Mouse (Mus musculus) thymus, postnatal 4 days (tissue): ENCODE measurements around the gene Sox12.

Source experiments
- DNase-seq: peaks from one replicate; pipeline ENCODE4 v3.0.0; 2021

Sox12 gene

GRCm38 (mm10) chr2:152399122-152399542 lies 1.3 kb upstream of the Sox12 start:
- DNase-seq: no peak

DNA sequence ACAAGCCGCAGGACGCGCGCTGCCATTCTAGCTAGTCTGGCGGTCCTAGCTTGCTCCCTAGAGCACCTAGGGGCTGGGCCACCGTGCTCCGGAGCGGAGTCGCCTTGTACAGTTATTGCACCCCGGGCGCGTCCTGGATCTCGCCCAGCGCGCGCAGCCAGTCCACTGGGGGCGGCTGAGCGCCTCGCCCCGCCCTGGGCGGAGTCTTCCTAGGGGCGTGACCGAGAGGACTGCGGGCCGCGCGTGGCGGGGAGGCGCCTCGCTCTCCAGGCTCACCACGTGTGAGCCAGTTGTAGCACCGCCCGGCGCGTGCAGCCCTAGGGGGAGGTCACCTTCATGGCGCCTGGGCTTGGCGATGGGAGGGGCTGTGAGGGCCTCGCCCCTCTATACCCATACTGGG lies 828 bp upstream of the Sox12 start:
- DNase-seq: peak; percentile 85

DNA sequence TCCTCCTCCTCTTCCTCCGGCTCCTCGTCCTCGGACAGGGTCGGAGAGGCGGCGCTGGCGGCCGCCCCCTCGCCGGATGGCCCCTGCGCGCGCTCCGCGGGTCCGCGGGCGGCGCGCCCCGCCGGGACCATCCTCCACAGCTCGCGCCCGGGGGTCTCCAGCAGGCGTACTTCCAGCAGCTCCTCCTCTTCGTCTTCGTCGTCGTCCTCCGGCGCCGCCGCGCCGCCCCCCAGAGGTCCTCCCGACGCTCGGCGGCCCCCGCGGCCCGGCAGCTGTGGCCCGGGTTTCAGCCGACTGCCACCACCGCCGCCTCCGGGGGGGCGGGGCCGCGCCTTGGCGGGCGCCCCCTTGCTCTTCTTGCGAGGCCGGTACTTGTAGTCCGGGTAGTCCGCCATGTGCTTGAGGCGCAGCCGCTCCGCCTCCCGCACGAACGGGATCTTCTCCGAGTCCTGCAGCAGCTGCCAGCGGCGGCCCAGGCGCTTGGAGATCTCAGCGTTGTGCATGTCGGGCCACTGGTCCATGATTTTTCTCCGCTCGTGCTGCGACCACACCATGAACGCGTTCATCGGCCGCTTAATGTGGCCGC lies 766 bp downstream of the Sox12 start:
- DNase-seq: peak; percentile 79

- peak; percentile 81 for DNase-seq
Observed at GRCm38 (mm10) chr2:152396110-152397003, 1.5 kb downstream of the Sox12 start.

DNA sequence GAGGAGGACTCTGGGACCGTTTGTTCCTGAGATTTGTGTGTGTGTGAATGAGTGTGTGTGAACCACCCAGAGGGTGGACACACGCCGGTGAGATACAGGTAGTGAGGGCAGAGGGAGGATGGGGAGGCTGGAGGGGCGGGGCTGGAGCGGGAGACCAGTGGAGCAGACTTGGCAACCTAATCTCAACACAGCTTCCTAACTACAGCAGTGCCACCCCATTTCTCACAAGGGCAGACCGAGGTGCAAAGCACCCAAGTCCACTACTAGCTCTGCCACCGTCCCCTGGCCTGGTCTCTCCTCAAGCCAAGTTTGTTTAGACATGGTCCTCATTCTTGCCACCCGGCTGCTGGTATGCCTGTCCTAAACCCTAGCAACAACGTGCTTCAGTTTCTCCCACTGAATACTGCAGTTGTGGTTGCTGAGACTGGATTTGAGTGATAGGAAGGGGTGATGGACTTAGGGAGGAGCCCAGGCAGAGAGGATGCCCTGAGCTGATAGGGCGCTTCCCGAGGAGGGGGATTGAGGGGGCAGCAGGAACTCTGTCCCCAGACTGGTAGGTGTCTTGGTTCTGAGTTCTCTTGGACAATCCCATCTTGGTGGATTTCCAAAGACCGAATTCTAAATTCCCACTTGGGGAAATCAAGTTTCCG lies 2.5 kb downstream of the Sox12 start:
- no peak for DNase-seq

DNA sequence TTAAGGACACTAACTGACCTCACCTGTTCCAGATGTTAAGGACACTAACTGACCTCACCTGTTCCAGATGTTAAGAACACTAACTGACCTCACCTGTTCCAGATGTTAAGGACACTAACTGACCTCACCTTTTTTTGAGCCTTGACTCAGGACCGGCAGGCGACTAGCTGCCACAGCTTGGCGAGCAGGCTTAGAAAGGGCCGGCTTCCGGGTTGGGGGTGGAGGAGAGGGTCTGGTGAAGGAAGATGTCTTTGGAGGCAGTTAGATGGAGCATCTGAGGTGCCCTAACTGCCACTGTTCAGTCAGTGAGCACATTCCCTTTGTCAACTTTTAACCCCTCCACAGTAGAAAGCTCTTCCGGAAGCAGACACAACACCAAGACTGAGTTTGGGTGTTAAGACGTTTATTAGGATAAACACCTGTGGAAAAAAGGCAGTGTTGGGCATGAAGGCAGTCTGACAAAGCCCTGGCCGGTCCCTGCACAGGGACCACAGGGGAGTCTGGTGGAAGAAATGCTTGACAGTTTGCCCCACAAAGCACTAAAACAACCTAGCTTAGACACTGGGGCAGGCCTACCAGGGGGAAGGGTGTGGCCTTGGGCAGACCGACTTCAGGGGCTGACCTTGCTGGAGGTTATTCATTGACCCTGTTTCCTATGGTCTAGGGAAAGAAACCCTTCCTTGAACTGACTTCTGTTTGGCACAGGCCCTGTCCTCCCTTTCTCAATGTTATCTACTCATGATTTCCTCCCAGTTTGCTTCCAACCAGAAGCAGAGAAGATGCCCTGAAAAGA lies 4.4 kb downstream of the Sox12 start:
- DNase-seq: no peak

GRCm38 (mm10) chr2:152392786-152393185 lies 5.1 kb downstream of the Sox12 start:
- peak; percentile 25 for DNase-seq

DNA sequence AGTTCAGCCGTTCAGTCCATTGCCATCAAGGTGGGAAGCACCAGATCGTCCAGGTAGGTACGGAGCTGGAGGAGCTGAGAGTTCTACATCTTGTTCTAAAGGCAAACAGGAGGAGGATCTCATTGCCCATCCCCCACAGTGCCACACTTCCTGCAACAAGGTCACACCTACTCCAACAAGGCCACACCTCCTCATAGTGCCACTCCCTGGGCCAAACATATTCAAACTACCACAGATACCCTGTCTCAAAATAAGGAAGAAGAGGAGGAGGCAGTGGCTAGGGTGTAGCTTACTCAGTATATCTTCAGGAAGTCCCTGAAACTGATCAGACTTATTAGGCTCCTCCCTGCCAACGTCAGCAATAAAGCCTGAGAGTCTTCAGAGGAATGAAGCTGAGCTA lies 13.7 kb downstream of the Sox12 start:
- no peak for DNase-seq

DNA sequence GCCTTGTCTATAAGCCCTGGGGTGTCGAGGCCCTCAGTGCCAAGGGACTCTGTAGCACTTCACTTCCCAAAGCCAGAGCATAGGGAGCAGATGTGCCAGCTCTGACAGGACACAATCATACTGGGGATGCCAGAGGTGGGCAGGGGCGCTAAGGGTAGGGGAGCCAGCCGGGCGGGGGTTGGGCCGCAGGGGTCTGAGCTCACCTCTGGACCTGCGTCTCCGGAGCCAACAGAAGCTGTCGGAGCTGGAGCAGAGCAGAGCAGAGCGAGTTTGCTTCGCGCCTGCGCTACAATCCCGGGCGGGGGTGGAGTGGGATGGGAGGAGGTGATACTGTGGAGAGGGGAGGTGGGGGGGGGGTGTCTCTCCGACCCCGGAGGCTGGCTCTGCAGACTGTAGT lies 21.5 kb downstream of the Sox12 start, which contains the start of gene Nrsn2:
Nrsn2 (minus strand) TSS at position 294 of the 397 bp plus-strand sequence.
- DNase-seq: no peak

GRCm38 (mm10) chr2:152375652-152376344 lies 22.1 kb downstream of the Sox12 start:
- no peak for DNase-seq

GRCm38 (mm10) chr2:152373547-152373946 lies 24.3 kb downstream of the Sox12 start:
- DNase-seq: no peak

- DNase-seq: no peak
Observed at GRCm38 (mm10) chr2:152372661-152373060, 25.2 kb downstream of the Sox12 start.

DNA sequence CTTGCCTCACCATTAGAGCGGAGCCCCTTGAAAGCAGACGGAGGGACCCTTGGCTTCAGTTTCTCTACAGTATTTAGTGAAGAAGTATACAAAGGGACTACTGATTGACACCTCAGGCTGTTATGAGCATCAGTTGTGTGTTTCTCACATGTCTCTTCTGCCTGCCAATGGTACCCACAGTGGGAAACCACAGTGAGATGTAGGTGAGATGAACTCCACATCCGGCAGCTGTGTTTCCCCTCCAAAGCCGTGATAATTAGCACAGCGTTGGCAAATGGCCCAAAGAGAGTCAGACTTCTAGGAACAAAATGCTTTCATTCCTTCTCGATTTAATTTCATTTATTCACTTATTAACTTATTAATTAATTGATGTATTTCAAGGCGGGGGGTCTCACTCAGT lies 25.8 kb downstream of the Sox12 start:
- DNase-seq: peak; percentile 64

GRCm38 (mm10) chr2:152368532-152369140 lies 29.2 kb downstream of the Sox12 start:
- DNase-seq: peak; percentile 79

DNA sequence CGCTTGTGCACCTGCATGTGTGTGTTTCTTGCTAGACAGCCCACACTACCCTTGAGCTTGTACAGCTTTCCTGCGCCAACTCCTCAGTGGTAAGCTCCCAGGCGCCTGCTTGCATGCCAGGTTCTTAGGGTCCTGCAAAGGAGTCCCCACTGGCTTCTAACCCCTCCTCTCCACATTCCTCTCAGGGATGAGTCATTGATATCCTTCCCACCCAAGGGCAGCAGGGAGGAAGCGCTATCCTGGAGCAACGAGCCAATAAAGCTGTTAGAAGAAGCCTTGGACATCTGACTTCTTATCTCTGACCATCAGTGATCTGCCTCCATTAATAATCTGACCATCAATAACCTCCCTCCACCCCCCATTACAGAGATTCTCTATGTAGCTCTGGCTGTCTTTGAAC lies 29.9 kb downstream of the Sox12 start:
- no peak for DNase-seq

DNA sequence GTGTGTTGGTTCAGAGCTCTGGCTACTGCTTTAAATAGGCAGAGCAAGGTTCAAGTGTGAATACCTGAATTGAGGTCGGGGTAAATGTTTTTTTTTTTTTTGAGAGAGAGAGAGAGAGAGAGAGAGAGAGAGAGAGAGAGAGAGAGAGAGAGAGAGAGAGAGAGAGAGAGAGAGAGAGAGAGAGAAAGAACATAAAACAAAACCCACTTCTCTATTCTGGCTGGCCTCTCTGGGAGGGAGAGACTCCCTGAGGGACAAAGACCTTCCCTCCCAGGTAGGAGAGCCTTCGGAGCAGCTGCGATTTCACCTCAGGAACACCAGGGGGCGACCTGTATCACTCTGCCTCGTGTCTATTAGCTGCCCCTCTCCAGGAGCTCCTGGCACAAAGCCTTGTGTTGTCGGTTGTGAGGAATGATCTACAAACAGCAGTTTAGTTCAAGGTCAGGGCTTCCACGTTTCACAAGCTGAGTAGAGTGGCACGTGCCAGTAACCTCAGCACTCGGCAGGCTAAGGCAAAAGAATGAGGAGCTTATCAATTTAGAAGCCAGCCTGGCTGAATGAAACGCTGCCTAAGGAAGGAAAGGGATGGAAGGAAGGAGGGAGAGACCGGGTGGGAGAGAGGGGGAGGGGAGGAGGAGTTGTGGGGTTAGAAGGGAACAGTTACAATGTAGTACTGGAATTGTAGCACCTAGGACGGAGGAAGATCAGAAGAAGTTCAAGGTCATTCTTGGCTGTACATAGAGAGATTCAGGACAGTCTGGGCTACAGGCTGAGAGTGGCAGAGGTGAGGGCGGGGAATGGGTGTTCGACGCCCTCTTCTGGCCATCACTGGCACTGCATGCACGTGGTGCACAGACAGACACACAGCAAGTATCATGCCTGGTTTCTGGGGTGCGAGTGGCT lies 34.4 kb downstream of the Sox12 start:
- DNase-seq: peak; percentile 80

- no peak for DNase-seq
Observed at GRCm38 (mm10) chr2:152361193-152361592, 36.7 kb downstream of the Sox12 start.

DNA sequence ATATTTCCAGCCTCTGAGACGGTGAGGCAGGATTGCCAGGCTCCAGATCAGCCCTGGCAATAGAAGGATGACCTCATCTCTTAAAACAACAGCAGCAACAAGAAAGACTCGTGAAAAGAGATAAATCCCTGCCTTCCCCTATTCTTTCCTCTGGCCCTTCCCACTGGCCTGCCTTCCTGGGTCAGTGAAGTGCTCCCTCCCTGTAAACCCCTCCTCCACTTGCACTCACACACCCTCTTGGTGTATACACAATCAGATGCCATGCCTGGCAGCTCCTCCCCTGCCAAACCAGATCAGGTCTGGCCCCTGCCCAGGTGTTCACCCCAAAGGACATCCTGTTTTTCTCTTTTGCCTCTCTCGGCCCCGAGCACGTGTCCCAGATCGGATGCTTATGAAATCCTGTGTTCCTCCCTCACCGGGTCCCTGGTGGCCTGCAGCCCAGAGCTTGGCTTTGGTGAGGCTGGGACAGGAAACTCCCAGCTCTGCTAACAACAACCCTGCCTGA lies 37.5 kb downstream of the Sox12 start:
- DNase-seq: peak; percentile 36

DNA sequence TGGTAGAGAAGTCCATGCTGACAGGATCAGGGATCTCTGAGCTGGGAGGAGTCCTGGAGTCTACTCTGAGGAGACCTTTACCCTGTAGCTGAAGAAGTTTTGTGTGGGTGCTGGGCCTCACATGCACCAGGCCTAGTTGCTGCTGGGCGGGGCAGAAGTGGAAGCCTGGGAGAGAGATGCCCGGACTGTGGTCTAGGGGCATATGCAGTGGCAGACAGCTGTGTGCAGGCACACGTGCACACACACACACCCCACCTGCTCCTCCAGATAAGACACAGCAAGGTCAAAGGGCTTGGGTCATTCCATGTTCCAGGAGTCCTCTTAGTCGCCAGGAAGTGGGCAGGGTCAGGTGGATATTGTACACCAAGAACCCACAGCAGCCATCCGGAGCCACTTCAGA lies 38.2 kb downstream of the Sox12 start:
- peak; percentile 37 for DNase-seq

- peak; percentile 67 for DNase-seq
Observed at GRCm38 (mm10) chr2:152358977-152359376, 38.9 kb downstream of the Sox12 start.

GRCm38 (mm10) chr2:152357254-152357653 lies 40.6 kb downstream of the Sox12 start:
- DNase-seq: no peak
